Mouse (Mus musculus) cerebellum, adult (tissue): ENCODE data around the gene Clcn2.
"Not testable (repeated sequence)": the region's sequence is repeated elsewhere in the genome, so short reads cannot be mapped to it uniquely, and the experiment has no call there.

Experiments
- ATAC-seq: cut with Nextera tagmentation; 2 replicates; pipeline ENCODE4 v1.9.2; 2017; ENCODE audit warnings: mild to moderate bottlenecking, moderate library complexity, mixed read lengths; ENCODE audit not compliant: insufficient number of reproducible peaks, low FRiP score, low TSS enrichment

Clcn2 gene

GRCm38 (mm10) chr16:20670291-20670690 lies 47.3 kb downstream of the Clcn2 start:
- ATAC-seq: no peak

DNA sequence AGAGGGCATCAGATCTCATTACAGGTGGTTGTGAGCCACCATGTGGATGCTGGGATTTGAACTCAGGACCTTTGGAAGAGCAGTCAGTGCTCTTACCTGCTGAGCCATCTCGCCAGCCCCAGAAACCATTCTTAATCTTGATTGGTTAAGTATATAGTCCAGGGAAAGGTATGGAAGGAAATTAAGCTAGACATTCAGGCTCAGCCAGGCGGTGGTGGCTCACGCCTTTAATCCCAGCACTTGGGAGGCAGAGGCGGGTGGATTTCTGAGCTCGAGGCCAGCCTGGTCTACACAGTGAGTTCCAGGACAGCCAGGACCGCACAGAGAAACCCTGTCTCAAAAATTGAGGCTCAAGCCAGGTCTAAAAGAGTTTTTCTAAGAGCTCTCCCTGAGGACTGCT lies 49.5 kb downstream of the Clcn2 start, which contains the start of gene Eif4g1:
Eif4g1 (plus strand) TSS at position 301 of the 400 bp plus-strand sequence.
- not testable (repeated sequence) for ATAC-seq

DNA sequence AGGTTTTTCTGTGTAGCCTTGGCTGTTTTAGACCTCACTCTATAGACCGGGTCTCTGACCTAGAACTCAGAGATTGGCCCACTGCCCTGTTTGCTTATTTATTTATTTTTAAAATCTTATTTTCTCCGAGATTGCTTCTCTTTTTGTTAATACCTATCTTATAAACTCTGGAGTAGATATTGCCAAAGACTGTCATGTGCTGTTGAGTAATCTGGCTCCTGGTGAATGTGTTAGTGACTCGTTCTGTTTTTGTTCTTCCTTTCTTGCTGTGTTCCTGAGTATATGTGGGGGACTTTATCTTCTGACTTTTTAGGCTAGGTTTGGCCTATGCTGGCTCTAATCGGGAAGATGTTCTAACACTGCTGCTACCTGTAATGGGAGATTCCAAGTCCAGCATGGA lies 59.9 kb downstream of the Clcn2 start:
- no peak for ATAC-seq

GRCm38 (mm10) chr16:20653315-20653714 lies 64.2 kb downstream of the Clcn2 start:
- ATAC-seq: no peak
